Mouse (Mus musculus): ENCODE results near the gene Kansl2. TPM values are rescaled to one million over a fixed set of nuclear protein-coding genes. Genes with fewer than 3 reads are reported as not detected.

Kansl2 gene
- 142 and 143 TPM in 2 replicates for polyA plus RNA-seq (2014; fragmentation: Nextera tagmentation; extraction: Ambion mirVana)

- under 1% methylated on average over 69 of the region's 70 CpGs for WGBS
Observed at GRCm38 (mm10) chr15:98533881-98534627, at the start of gene Kansl2. Gene Kansl2 (minus strand): TSS chr15:98534264.

DNA sequence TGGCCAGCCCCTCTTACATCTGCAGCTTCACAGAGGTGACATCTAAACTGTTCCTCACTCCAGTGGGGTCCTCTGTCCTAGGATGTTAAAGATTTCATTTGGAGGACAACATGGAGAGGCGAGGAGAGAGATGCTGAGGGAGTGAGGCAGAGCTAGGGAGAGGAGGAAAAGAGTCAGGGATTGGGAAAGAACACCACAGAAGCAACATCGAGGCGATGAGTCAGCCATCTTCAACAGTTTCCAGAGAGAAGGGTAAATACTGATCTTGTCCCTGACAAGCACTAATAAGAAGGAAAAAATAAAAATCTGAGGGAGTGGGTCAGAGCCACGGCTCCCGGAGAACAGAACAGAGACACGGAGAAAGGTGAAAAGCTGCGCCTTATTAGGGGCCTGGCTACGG is 48.9 kb upstream of the Kansl2 start:
- DNase-seq (ENCODE audit: low spot score), result no peak

More at GRCm38 (mm10) chr15:98533881-98534627, at the start of gene Kansl2:
- Histone ChIP-seq H3K9ac (ENCODE audit: low read length) (peak within 1 kb of the TSS; percentile 97), H3K4me1 (ENCODE audit: control insufficient read depth, insufficient read depth, low read length) (no peaks in the 10 kb centered on the region), H3K4me3 (ENCODE audit: low read depth, low read length) (peak within 1 kb of the TSS; percentile 79), H3K4me2 (ENCODE audit: low read depth) (peak within 1 kb of the TSS; percentile 62), H3K27ac (ENCODE audit: low read depth, low read length) (peak within 1 kb of the TSS; percentile 98), H3K36me3 (ENCODE audit: control insufficient read depth, insufficient read depth, low read length) (peaks cover 9% of the 10 kb centered on the region), H3K9me3 (ENCODE audit: control insufficient read depth, low read length) (no peaks in the 10 kb centered on the region), H3K27me3 (ENCODE audit: control insufficient read depth, insufficient read depth, low read length) (no peaks in the 10 kb centered on the region)
- DNase-seq (ENCODE audit: low spot score), result peak; percentile 98
- peak; percentile 100 for ATAC-seq (ENCODE audit: insufficient read depth, low FRiP score, low TSS enrichment)

DNA sequence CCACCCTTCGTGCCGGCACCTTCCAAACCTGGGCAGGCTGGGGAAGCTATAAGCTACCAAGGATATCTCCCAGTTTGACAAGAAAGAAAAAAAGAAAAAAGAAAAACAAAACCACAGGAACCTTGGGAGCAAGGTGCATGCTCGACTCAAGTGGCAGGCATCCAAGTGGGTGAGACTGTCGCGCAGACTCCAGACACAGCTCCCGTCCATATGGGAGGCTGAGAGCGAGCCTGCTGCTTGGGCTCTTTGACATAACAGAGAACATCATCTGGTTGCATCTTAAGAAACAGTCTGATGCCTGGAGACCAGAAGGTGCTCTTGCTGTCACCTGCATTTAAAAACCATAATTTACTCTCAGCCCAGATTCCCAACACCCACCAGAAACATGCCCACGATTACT is 48.3 kb upstream of the Kansl2 start:
- 89% methylated on average over 8 of the region's 8 CpGs for WGBS
- Histone ChIP-seq H3K36me3 (ENCODE audit: control insufficient read depth, insufficient read depth, low read length) (no peaks in the 10 kb centered on the region), H3K27me3 (ENCODE audit: control insufficient read depth, insufficient read depth, low read length) (no peaks in the 10 kb centered on the region), H3K9ac (ENCODE audit: low read length) (no peak overlapping the region), H3K4me1 (ENCODE audit: control insufficient read depth, insufficient read depth, low read length) (no peaks in the 10 kb centered on the region), H3K27ac (ENCODE audit: low read depth, low read length) (no peak overlapping the region), H3K4me2 (ENCODE audit: low read depth) (no peak overlapping the region), H3K4me3 (ENCODE audit: low read depth, low read length) (no peak overlapping the region), H3K9me3 (ENCODE audit: control insufficient read depth, low read length) (no peaks in the 10 kb centered on the region)
- ATAC-seq (ENCODE audit: insufficient read depth, low FRiP score, low TSS enrichment) (no peak), DNase-seq (ENCODE audit: low spot score) (no peak)

More for the DNA sequence above, 48.9 kb upstream of the Kansl2 start:
- 77% methylated on average over 8 of the region's 8 CpGs for whole genome bisulfite sequencing
- no peaks in the 10 kb centered on the region for H3K36me3 ChIP-seq (ENCODE audit: control insufficient read depth, insufficient read depth, low read length)
- ATAC-seq (ENCODE audit: insufficient read depth, low FRiP score, low TSS enrichment), result no peak
- no peaks in the 10 kb centered on the region for H3K27me3 ChIP-seq (ENCODE audit: control insufficient read depth, insufficient read depth, low read length)
- H3K4me2 ChIP-seq (ENCODE audit: low read depth), result no peak overlapping the region
- no peak overlapping the region for H3K27ac ChIP-seq (ENCODE audit: low read depth, low read length)
- no peaks in the 10 kb centered on the region for H3K4me1 ChIP-seq (ENCODE audit: control insufficient read depth, insufficient read depth, low read length)
- H3K4me3 ChIP-seq (ENCODE audit: low read depth, low read length), result no peak overlapping the region
- H3K9me3 ChIP-seq (ENCODE audit: control insufficient read depth, low read length), result no peaks in the 10 kb centered on the region
- no peak overlapping the region for H3K9ac ChIP-seq (ENCODE audit: low read length)

DNA sequence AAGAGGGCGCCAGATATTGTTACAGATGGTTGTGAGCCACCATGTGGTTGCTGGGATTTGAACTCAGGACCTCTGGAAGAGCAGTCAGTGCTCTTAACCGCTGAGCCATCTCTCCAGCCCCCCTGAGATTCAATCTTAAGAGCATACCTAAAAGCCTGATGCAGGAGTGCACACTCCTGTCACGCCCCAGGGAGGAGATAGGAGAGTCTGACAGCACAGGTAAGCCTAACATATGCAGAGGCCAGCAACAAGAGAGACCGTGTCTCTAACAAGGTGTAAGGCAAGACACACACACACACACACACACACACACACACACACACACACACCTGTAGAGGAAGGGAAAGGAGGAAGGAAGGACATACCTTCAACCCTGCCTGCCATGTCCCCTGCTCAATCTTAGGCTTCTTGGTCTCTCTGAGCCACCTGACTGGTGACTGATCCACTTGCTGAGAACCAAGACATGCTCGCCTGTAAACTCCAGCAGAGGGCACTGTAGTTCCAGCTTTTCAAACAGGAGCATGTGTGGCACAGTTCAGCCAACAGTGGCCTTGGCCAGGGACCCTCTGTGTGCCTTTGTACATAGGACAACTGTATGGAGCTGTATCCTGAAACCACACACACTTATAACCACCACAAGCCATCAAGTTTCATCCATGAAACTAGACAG is 45.9 kb upstream of the Kansl2 start:
- Histone ChIP-seq H3K4me2 (ENCODE audit: low read depth) (no peak overlapping the region), H3K4me3 (ENCODE audit: low read depth, low read length) (no peak overlapping the region), H3K36me3 (ENCODE audit: control insufficient read depth, insufficient read depth, low read length) (no peaks in the 10 kb centered on the region), H3K9ac (ENCODE audit: low read length) (no peak overlapping the region), H3K27ac (ENCODE audit: low read depth, low read length) (no peak overlapping the region), H3K9me3 (ENCODE audit: control insufficient read depth, low read length) (no peaks in the 10 kb centered on the region), H3K4me1 (ENCODE audit: control insufficient read depth, insufficient read depth, low read length) (no peaks in the 10 kb centered on the region), H3K27me3 (ENCODE audit: control insufficient read depth, insufficient read depth, low read length) (no peaks in the 10 kb centered on the region)
- 48% methylated on average over 5 of the region's 5 CpGs for WGBS
- ATAC-seq (ENCODE audit: insufficient read depth, low FRiP score, low TSS enrichment) (peak; percentile 35; the same call in 1 of the 2 replicates), DNase-seq (ENCODE audit: low spot score) (peak; percentile 82)

DNA sequence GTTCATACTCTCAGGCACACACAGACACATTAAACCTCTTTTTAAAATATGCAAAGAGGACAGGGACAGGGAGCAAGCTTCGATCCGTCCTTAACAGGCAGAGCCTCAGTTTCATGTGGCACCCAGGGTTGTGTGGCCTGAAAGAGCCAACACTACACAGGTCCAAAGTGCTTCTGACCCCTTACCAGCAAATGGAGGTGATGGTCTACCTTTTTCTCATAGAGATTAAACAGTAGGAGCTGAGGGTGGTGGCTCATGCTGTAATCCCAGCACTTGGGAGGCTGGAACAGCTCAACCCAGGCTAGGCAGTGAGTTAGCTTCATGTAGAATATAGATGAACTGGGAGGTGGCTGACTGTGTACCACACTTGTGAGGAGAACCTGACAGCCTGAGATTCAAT is 45.2 kb upstream of the Kansl2 start:
- Histone ChIP-seq H3K4me2 (ENCODE audit: low read depth) (no peak overlapping the region), H3K27ac (ENCODE audit: low read depth, low read length) (no peak overlapping the region), H3K27me3 (ENCODE audit: control insufficient read depth, insufficient read depth, low read length) (no peaks in the 10 kb centered on the region), H3K4me1 (ENCODE audit: control insufficient read depth, insufficient read depth, low read length) (no peaks in the 10 kb centered on the region), H3K9me3 (ENCODE audit: control insufficient read depth, low read length) (no peaks in the 10 kb centered on the region), H3K4me3 (ENCODE audit: low read depth, low read length) (no peak overlapping the region), H3K9ac (ENCODE audit: low read length) (no peak overlapping the region), H3K36me3 (ENCODE audit: control insufficient read depth, insufficient read depth, low read length) (no peaks in the 10 kb centered on the region)
- no peak for DNase-seq (ENCODE audit: low spot score)
- WGBS, result 83% methylated on average over 2 of the region's 2 CpGs
- ATAC-seq (ENCODE audit: insufficient read depth, low FRiP score, low TSS enrichment), result no peak

DNA sequence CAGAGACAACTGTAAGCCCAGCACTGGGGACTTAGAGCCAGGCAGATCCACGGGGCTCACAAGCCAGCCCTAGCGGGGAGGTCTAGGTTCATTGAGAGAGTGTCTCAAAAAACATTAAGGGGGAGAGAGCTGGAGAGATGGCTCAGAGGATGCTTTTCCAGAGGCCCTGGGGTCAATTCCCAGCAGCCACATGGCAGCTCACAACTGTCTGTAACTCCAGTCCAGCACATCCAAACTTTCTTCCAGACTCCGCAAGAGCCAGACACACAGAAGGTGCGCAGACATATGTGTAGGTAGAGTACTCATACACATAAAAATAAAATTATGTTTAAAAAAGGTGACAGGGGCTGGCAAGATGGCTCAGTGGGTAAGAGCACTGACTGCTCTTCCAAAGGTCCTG is 39.2 kb upstream of the Kansl2 start:
- no peak overlapping the region for H3K9ac ChIP-seq (ENCODE audit: low read length)
- H3K4me3 ChIP-seq (ENCODE audit: low read depth, low read length), result no peak overlapping the region
- no peak for ATAC-seq (ENCODE audit: insufficient read depth, low FRiP score, low TSS enrichment)

GRCm38 (mm10) chr15:98570873-98571538 is 36.9 kb upstream of the Kansl2 start, which contains the start of the genes Ccnt1 and 4930415O20Rik:
Gene Ccnt1 (minus strand): TSS chr15:98570923.
Gene 4930415O20Rik (plus strand): TSS chr15:98571004.
- Histone ChIP-seq H3K9me3 (ENCODE audit: control insufficient read depth, low read length) (no peaks in the 10 kb centered on the region), H3K27me3 (ENCODE audit: control insufficient read depth, insufficient read depth, low read length) (no peaks in the 10 kb centered on the region), H3K9ac (ENCODE audit: low read length) (no peak within 1 kb of the TSS), H3K4me1 (ENCODE audit: control insufficient read depth, insufficient read depth, low read length) (peaks cover 4% of the 10 kb centered on the region; the same call in 1 of the 2 replicates), H3K4me2 (ENCODE audit: low read depth) (no peak within 1 kb of the TSS), H3K36me3 (ENCODE audit: control insufficient read depth, insufficient read depth, low read length) (no peaks in the 10 kb centered on the region), H3K4me3 (ENCODE audit: low read depth, low read length) (no peak within 1 kb of the TSS), H3K27ac (ENCODE audit: low read depth, low read length) (no peak within 1 kb of the TSS)
- DNase-seq (ENCODE audit: low spot score) (no peak), ATAC-seq (ENCODE audit: insufficient read depth, low FRiP score, low TSS enrichment) (no peak)
- WGBS, result 83% methylated on average over 10 of the region's 10 CpGs

More for the DNA sequence above, 39.2 kb upstream of the Kansl2 start:
- no peak for DNase-seq (ENCODE audit: low spot score)
- no peak overlapping the region for H3K4me2 ChIP-seq (ENCODE audit: low read depth)
- H3K27me3 ChIP-seq (ENCODE audit: control insufficient read depth, insufficient read depth, low read length), result no peaks in the 10 kb centered on the region
- no peaks in the 10 kb centered on the region for H3K4me1 ChIP-seq (ENCODE audit: control insufficient read depth, insufficient read depth, low read length)
- H3K36me3 ChIP-seq (ENCODE audit: control insufficient read depth, insufficient read depth, low read length), result no peaks in the 10 kb centered on the region
- no peaks in the 10 kb centered on the region for H3K9me3 ChIP-seq (ENCODE audit: control insufficient read depth, low read length)
- WGBS, result 75% methylated on average over 4 of the region's 4 CpGs
- H3K27ac ChIP-seq (ENCODE audit: low read depth, low read length), result no peak overlapping the region

DNA sequence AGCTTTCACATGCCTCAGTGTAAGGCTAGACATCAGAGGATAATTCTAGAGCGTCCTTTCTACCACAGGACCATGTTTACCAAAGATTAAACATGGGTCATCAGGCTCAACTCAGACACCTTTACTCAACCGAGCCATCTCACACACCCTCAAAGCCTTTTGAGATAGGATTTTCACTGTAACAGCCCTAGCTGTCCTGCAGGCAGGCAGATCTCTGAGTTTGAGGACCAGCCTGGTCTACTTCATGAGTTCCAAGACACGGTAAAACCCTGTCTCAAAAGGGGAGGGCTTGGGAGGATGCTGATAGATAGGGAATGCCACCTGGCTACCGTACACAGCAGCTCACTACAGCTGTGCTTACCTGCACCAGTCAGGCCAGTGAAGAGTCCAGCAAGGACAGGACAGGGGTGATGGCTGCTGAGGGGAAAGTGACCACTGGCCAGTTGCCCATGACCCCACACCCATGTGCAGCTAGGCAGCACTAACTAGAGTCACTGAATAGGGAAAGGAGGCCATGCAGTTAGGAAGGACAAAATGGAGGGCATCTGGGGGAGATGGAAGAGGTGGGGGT is 35.8 kb upstream of the Kansl2 start:
- H3K4me3 ChIP-seq (ENCODE audit: low read depth, low read length), result no peak overlapping the region
- no peaks in the 10 kb centered on the region for H3K9me3 ChIP-seq (ENCODE audit: control insufficient read depth, low read length)
- H3K36me3 ChIP-seq (ENCODE audit: control insufficient read depth, insufficient read depth, low read length), result no peaks in the 10 kb centered on the region
- ATAC-seq (ENCODE audit: insufficient read depth, low FRiP score, low TSS enrichment), result no peak
- no peak for DNase-seq (ENCODE audit: low spot score)
- peaks cover 13% of the 10 kb centered on the region for H3K4me1 ChIP-seq (ENCODE audit: control insufficient read depth, insufficient read depth, low read length)
- H3K27me3 ChIP-seq (ENCODE audit: control insufficient read depth, insufficient read depth, low read length), result no peaks in the 10 kb centered on the region
- 89% methylated on average over 4 of the region's 4 CpGs for WGBS
- H3K4me2 ChIP-seq (ENCODE audit: low read depth), result no peak overlapping the region
- no peak overlapping the region for H3K9ac ChIP-seq (ENCODE audit: low read length)
- H3K27ac ChIP-seq (ENCODE audit: low read depth, low read length), result no peak overlapping the region

All from neural tube, embryonic 11.5 days (tissue).